Mouse (Mus musculus): ENCODE data around the gene 6030468B19Rik. TPM values are rescaled to one million over a fixed set of nuclear protein-coding genes. Genes with fewer than 3 reads are reported as not detected.

The 6030468B19Rik gene
- polyA plus RNA-seq, 1 experiment from 2014 or later: not detected

DNA sequence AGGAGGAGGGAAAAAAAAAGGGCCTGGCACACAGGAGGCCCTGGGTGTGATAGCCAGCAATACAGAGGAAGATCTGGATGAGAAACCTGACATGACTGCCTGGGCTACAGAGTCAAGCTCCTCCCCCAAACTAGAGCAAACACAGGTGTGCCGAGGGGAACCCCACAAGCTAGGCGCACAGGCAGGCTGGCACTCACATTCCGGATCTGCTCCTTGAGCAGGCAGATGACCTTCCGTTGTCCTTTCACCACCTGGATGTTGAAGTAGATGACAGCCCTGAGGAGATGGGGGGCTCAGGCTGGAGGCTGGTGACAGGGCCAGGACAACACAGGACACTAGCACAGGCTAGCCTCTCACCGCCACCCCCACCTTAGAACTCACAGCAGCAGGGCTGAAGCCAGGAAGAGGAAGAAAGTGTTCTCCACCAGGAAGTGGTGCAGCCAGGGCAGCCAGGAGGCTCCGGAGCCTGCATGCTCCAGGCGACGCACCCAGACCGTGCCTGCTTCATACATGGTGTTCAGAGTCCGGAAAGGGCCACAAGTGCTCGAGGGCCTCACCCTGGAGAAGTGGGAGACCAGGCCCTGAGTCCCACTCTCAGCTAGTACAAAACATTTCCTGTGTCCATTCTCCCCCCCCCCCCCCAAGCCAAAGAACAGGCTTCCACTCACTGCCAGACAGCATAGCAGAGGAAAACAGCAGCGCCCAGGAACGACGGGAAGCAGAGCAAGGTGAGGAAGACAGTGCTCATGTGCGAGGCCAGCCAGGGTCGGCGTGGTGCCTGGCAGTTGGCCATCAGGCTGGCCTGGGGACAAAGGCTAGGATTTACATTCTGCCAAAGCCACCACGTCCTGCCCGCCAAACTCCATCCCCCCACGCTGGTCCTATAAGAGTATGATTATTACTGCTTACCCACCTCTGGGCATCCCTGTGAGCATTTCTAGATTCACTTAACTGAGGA is 28.5 kb upstream of the 6030468B19Rik start:
- ATAC-seq (replicated peaks): no peak
- Histone ChIP-seq H3K27me3 (replicated peaks) (no peaks in the 10 kb centered on the region), H3K9ac (no peak overlapping the region), H3K36me3 (replicated peaks) (peaks cover 5% of the 10 kb centered on the region; the same call in 1 of the 2 replicates), H3K4me1 (peaks cover 6% of the 10 kb centered on the region; the same call in 1 of the 2 replicates), H3K9me3 (no peaks in the 10 kb centered on the region), H3K4me2 (no peak overlapping the region), H3K4me3 (no peak overlapping the region), H3K27ac (peak overlapping the region; percentile 8; the same call in 1 of the 2 replicates)
- 77% methylated on average over 20 of the region's 20 CpGs for WGBS

DNA sequence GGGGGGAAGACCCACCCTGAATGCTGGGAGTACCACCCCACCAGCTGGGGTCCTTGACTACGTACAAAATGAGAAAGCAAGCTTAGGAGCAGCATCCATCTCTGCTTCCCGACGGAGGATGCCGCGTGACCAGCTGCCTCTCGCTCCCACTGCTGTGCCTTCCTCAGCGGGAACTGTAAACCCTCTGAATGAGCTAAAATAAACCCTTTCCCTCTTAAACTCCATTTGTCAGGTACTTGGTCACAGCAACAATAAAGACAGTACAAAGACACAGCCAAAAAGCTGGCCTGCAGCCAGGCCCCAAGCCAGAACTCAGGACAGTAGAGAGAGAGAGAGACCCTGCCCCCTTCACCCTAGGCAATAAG is 27.8 kb upstream of the 6030468B19Rik start:
- Histone ChIP-seq H3K4me3 (no peak overlapping the region), H3K27me3 (replicated peaks) (no peaks in the 10 kb centered on the region), H3K36me3 (replicated peaks) (peaks cover under 1% of the 10 kb centered on the region; the same call in 1 of the 2 replicates), H3K4me2 (no peak overlapping the region), H3K4me1 (peaks cover 6% of the 10 kb centered on the region; the same call in 1 of the 2 replicates), H3K9ac (no peak overlapping the region), H3K9me3 (no peaks in the 10 kb centered on the region), H3K27ac (no peak overlapping the region; the same call in 1 of the 2 replicates)
- 66% methylated on average over 7 of the region's 7 CpGs for WGBS
- no peak for ATAC-seq (replicated peaks)

DNA sequence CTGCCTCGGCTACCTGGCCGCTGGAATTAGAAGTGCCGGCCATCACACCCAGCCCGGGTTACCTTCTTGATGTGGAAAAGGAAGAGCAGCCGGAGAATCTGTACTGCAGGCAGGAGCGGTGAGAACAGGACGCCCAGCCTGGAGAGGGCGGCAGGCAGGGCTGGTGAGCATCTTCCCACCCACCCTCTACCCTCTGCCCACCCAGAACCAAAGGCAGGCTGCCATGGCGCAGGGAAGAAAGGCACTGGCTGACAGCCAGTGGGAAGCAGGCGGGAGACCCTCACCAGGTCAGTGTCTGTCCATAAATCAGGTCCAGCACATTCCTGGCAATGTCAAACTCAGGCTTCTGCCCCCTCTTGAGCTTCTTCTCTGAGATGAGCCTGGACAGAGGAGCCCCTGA is 27.1 kb upstream of the 6030468B19Rik start:
- 81% methylated on average over 10 of the region's 10 CpGs for WGBS
- Histone ChIP-seq H3K4me3 (no peak overlapping the region), H3K4me2 (no peak overlapping the region), H3K9me3 (no peaks in the 10 kb centered on the region), H3K27ac (no peak overlapping the region), H3K36me3 (replicated peaks) (no peaks in the 10 kb centered on the region; the same call in 1 of the 2 replicates), H3K9ac (no peak overlapping the region), H3K27me3 (replicated peaks) (no peaks in the 10 kb centered on the region), H3K4me1 (peaks cover 6% of the 10 kb centered on the region; the same call in 1 of the 2 replicates)
- no peak for ATAC-seq (replicated peaks)

DNA sequence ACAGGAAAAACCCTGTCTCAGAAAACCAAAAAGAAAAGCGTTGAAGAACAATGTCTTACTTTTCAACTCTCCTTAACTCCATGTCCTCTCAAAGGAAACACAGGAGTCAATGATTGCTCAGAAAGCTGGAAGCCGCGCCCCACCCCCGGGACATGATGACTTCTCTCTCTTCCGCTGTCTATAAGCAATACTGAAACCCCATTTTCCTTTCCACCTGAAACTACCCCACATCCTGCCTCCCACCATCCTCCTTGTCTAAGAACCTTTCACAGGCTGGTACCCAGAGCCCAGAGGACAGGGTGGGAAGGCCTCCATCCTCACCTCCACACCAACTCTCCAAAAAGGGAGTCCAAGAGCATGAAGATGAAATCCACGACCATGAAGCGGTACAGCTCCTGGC is 25.1 kb upstream of the 6030468B19Rik start:
- Histone ChIP-seq H3K4me2 (no peak overlapping the region), H3K4me1 (peaks cover 6% of the 10 kb centered on the region; the same call in 1 of the 2 replicates), H3K9me3 (no peaks in the 10 kb centered on the region), H3K27me3 (replicated peaks) (no peaks in the 10 kb centered on the region), H3K4me3 (no peak overlapping the region), H3K9ac (no peak overlapping the region), H3K36me3 (replicated peaks) (no peaks in the 10 kb centered on the region), H3K27ac (no peak overlapping the region)
- ATAC-seq (replicated peaks): no peak
- 95% methylated on average over 7 of the region's 7 CpGs for WGBS

DNA sequence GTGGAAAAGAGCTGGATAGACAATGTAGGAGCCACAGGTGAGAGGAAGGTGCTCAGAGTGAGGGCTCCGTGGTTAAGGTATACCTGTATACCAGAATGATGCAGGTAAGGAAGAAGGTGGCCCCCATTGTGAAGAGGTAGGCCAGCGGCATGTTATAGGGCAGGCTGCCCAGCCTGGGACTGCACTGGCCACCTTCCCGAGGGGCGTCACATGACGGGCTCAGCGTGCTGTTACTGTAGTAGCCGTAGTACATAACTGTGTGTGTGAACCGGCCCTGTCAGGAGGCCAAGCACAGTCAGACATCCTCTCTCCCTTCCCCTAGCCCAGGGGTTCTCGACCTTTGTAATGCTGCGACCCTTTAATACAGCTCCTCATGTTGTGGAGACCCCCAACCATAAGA is 22.5 kb upstream of the 6030468B19Rik start:
- no peak overlapping the region for H3K27ac ChIP-seq
- ATAC-seq (replicated peaks): no peak
- H3K9me3 ChIP-seq: no peaks in the 10 kb centered on the region
- no peak overlapping the region for H3K4me2 ChIP-seq
- no peak overlapping the region for H3K9ac ChIP-seq
- WGBS: 91% methylated on average over 10 of the region's 10 CpGs
- H3K36me3 ChIP-seq (replicated peaks): no peaks in the 10 kb centered on the region
- no peak overlapping the region for H3K4me3 ChIP-seq
- H3K27me3 ChIP-seq (replicated peaks): 0 out of 2 replicates have a peak, but pooled peaks cover 5% of the 10 kb centered on the region
- H3K4me1 ChIP-seq: peaks cover 7% of the 10 kb centered on the region; the same call in 1 of the 2 replicates

DNA sequence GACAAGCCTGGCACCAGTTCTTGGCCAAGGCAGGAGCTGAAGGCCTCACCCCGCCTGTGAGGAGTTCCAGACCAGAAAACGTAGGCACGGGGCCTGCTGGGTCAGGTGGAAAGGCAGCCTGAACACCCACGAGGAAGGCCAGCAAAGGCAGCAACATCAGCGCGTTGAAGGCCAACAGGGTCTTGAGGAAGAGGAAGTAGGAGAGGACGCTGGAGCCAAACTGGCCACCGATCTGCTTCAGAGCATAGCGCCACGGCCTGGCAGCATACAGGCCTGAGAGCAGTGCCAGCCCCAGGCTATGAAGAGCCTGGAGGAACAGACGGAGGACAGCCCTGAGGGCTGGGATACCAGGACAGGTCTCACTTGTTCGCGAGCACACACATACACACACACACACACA is 21.9 kb upstream of the 6030468B19Rik start:
- Histone ChIP-seq H3K27me3 (replicated peaks) (peaks cover 12% of the 10 kb centered on the region; the same call in 1 of the 2 replicates), H3K36me3 (replicated peaks) (no peaks in the 10 kb centered on the region), H3K27ac (no peak overlapping the region), H3K4me2 (no peak overlapping the region), H3K4me1 (peaks cover 13% of the 10 kb centered on the region; the same call in 1 of the 2 replicates), H3K9ac (no peak overlapping the region), H3K4me3 (no peak overlapping the region), H3K9me3 (no peaks in the 10 kb centered on the region)
- WGBS: 89% methylated on average over 13 of the region's 13 CpGs
- no peak for ATAC-seq (replicated peaks)

DNA sequence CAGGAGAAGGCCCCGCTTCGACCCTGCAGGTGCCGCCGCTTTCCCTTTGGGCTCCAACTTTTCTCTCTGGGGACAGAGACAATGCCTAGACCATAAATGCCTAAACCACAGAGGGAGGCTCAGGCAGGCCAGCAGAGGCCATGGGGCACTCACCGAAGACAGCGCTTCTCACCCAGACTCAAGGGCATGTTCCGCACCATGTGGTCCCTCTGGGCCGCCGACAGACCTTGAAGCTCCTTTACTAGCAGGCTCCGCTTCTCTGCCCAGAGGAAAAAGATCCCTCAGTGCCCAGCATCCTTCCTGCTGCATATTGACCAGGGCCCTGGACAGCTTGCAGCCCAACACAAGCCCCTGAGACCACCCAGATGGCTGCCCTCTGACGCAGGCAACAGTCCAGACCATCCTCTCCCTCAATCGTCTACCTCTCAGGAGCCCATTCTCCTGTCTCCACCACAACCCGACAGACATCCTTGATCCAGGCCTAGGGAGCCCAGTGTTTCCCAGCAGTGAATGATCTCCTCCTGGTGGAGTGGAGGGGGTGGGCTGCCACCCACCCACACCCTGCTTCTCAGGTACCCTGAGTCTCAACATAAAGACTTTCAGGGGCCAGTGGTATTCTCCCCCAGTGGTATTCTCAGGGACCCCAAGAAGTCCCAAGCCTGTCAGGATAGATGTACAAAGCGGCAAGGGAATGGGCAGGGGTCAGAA is 21.2 kb upstream of the 6030468B19Rik start:
- peaks cover 18% of the 10 kb centered on the region; the same call in 1 of the 2 replicates for H3K4me1 ChIP-seq
- no peaks in the 10 kb centered on the region for H3K9me3 ChIP-seq
- no peak overlapping the region for H3K4me3 ChIP-seq
- 87% methylated on average over 14 of the region's 14 CpGs for WGBS
- no peaks in the 10 kb centered on the region for H3K36me3 ChIP-seq (replicated peaks)
- no peak for ATAC-seq (replicated peaks)
- peaks cover 18% of the 10 kb centered on the region for H3K27me3 ChIP-seq (replicated peaks)
- no peak overlapping the region for H3K27ac ChIP-seq
- no peak overlapping the region for H3K9ac ChIP-seq
- H3K4me2 ChIP-seq: no peak overlapping the region

DNA sequence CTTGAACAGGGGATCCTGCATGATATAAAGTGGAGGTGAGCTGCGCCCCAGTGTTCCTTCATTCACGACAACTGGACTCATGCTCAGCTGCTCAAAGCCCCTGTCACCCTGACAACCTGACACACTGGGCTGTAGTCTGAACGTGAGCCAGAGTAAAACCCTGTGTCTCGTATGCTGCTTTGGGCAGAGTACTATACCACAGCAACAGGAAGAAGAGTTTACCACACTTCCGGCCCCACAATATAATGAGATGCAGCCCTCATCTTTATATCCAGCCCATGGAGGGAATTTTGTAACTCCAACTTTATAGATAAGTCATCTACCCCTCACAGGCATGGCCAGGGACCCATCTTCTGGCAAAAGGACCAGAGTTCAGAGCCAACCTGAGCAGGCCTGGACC is 20.3 kb upstream of the 6030468B19Rik start:
- no peak overlapping the region for H3K4me3 ChIP-seq
- peaks cover 27% of the 10 kb centered on the region for H3K27me3 ChIP-seq (replicated peaks)
- H3K27ac ChIP-seq: no peak overlapping the region
- H3K9me3 ChIP-seq: no peaks in the 10 kb centered on the region
- peaks cover 24% of the 10 kb centered on the region; the same call in 1 of the 2 replicates for H3K4me1 ChIP-seq
- H3K4me2 ChIP-seq: no peak overlapping the region
- ATAC-seq (replicated peaks): no peak
- H3K9ac ChIP-seq: no peak overlapping the region
- no peaks in the 10 kb centered on the region for H3K36me3 ChIP-seq (replicated peaks)
- 80% methylated on average over 5 of the region's 5 CpGs for WGBS

DNA sequence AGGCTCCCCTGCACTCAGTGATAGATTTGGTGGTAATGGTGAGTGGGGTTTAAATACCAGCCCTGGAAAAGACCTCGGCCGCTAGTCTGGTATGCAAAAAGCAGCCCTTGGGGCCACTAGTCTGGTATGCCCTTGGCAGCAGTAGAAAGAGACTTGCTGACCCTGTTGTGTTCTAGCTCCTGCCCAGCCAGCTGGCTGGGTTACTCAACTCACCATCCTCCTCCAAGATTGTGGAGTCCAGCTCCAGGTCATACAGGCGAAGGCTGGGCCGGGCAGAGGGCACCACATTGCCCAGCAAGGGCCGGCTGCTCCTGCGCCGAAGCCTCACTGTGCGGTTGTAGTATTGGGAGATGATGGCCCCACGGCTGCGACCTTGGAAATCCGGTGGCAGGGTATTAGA is 19.4 kb upstream of the 6030468B19Rik start:
- no peak for ATAC-seq (replicated peaks)

DNA sequence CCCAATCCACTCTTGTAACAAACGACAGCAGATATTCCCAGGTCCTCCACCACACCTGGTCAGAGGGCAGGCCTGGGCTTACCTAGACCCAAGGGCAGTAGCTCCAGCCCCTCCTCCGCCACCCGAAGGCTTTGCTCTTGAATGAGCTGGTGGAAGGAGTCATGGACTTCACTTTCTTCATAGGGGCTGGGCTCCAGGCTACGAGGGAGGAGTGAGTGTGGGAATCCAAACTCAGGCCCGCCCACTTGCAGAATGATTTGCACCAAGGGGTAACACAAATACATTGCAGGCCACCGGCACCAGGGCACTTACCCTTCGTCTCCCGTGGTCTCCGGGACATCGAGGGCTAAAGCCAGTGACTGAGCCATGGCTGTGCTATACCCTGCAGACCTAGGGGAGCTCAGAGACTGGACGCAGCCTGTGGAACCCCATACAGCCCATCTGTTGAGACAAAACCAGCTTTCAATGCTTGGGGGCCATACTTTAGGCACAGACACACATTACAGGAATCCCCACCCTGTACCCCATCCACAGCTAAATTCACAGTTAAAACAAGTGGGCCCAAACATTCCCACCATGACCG is 18.5 kb upstream of the 6030468B19Rik start:
- Histone ChIP-seq H3K36me3 (replicated peaks) (no peaks in the 10 kb centered on the region), H3K9ac (no peak overlapping the region), H3K4me3 (no peak overlapping the region), H3K27ac (peak overlapping the region; percentile 17; the same call in 1 of the 2 replicates), H3K9me3 (no peaks in the 10 kb centered on the region), H3K27me3 (replicated peaks) (peaks cover 28% of the 10 kb centered on the region), H3K4me2 (peak overlapping the region; percentile 36; the same call in 1 of the 2 replicates), H3K4me1 (peaks cover 36% of the 10 kb centered on the region)
- WGBS: 77% methylated on average over 12 of the region's 12 CpGs
- no peak for ATAC-seq (replicated peaks)

More for the DNA sequence above, 19.4 kb upstream of the 6030468B19Rik start:
- Histone ChIP-seq H3K9me3 (no peaks in the 10 kb centered on the region), H3K4me1 (peaks cover 28% of the 10 kb centered on the region), H3K27me3 (replicated peaks) (peaks cover 28% of the 10 kb centered on the region), H3K4me2 (no peak overlapping the region), H3K9ac (no peak overlapping the region), H3K27ac (no peak overlapping the region), H3K36me3 (replicated peaks) (no peaks in the 10 kb centered on the region), H3K4me3 (no peak overlapping the region)
- WGBS: 97% methylated on average over 11 of the region's 11 CpGs

DNA sequence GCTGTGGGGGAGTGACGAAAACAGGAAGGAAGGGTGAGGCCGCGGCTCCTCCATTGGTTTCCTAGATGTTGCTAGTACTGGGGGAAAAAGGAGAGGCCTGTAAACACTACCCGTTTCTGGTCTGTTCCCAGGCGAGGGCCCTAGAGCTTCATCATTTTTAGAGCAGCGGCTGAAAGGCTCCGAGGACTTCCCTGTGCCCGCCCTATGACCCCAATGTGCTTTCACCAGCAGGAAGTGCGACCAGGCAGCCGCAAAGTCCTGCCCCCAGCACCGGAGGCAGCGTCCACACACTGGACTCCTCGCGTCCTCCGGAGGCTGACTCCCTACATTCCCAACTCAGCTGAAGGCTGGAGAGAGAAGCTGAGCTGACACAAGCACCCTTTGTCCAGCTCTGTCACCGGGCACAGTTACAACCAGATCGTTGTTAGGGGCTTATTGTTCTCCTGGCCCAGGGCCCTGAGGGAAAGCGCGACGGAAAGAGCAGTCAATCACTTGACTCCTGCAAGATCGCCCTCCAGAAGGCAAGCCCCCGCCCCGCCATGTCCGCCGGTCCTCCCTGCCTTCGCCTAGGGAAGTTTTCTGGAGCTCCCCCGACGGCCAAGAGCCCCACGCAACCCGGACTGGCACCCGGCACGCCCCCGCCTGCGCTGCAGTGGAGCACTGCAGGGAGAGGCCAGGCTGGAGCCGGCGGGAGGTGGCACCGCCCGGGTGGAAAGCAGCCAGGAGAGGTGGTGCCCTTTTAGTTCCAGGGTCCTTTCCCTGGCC is 17.8 kb upstream of the 6030468B19Rik start:
- H3K4me1 ChIP-seq: peaks cover 36% of the 10 kb centered on the region
- WGBS: 5% methylated on average over 38 of the region's 38 CpGs
- peak overlapping the region; percentile 48 for H3K27ac ChIP-seq
- no peaks in the 10 kb centered on the region for H3K36me3 ChIP-seq (replicated peaks)
- no peaks in the 10 kb centered on the region for H3K9me3 ChIP-seq
- peaks cover 33% of the 10 kb centered on the region for H3K27me3 ChIP-seq (replicated peaks)
- ATAC-seq (replicated peaks): 0 out of 2 replicates have a peak, but pooled peaks have one; percentile 21
- H3K9ac ChIP-seq: peak overlapping the region; percentile 15; the same call in 1 of the 2 replicates
- H3K4me3 ChIP-seq: peak overlapping the region; percentile 16
- peak overlapping the region; percentile 36 for H3K4me2 ChIP-seq

Measured in midbrain, embryonic 15.5 days (tissue).